Mouse (Mus musculus): Measurements from ENCODE around the gene Tbx2.

- TF ChIP-seq CTCF (IDR thresholded peaks at IDR 0.05; ENCODE audit: borderline replicate concordance, control insufficient read depth, extremely low read depth, insufficient read depth, low read length, poor library complexity) (no peak), POLR2A (IDR thresholded peaks at IDR 0.05; ENCODE audit: control insufficient read depth, extremely low read depth, insufficient read depth, low read length, poor library complexity) (no peak)
Observed at GRCm38 (mm10) chr11:85812201-85812966, 20.0 kb upstream of the Tbx2 start.

All from thymus, adult 2 months (tissue).